Mouse (Mus musculus) liver, embryonic 14 days (tissue): ENCODE results near the gene Rab25. TPM values are rescaled to one million over a fixed set of nuclear protein-coding genes. Genes with fewer than 3 reads are reported as not detected.

Experiments
- polyA plus RNA-seq: library from polyadenylated mRNA; depleted of rRNA; stranded (reverse); fragments of >200 nt; gene quantifications from 2 replicates; pipeline ENCODE4 v1.2.3, GENCODE M21; 2012; rRNA removed

The Rab25 gene
- polyA plus RNA-seq: 0.12 and 0.32 TPM in 2 replicates

DNA sequence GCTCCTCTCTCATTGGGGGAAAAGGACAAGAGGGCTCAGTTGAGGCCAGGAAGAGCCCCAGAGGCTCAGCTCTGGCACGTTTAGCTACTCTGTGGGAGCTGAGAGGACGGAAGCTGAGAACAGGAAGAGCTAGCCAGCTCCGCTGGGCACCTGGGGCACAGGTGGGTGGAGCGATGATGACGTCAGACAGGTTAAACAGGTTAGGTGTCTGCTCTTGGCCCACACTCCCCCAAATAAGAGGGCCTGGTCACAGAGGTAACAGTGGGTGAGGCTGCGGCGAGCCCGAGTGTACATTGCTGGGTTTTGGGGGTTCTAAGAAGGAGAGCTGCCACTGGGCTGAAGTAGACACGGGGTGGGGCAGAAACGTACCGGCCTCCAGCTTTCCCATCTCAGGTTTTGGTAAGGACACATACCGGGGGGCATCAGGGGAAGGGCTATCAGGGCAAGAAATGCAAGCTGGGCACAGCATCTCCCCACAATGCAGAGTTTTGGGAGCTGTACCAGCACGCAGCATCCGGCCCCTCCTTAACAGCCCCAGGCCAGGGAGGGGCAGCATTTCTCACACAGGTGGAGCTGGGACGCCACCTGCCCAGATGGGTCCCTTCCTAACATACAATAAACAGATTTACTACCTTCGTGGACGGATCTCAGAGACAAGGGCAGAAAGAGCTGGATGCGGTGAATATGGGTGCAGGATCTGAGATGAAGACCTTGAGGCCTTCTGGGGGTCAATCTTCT is at the start of gene Rab25:
TSS of gene Rab25 (minus strand) at position 121 of the 738 bp plus-strand sequence.

DNA sequence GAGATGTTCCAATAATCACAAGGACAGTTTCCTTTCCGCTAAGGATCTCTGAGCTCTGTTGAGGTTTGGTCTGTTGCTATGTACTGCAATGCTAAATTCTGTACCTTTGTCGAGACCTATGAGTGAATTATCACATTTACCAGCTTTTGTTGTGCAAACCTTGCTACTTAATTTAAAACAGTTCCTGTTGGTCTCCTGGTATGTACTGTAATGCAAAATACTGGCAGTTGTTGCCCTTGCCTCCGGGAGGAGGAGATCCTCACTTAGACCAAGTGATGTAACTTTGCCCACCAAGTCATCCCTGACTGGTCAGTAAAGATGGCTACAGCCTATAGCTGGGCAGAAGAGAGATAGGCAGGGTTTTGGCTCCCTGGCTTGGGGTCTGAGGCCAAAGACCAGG is 27.4 kb upstream of the Rab25 start, which contains the start of gene Ssr2:
TSS of gene Ssr2 (plus strand) at position 337 of the 400 bp plus-strand sequence.

DNA sequence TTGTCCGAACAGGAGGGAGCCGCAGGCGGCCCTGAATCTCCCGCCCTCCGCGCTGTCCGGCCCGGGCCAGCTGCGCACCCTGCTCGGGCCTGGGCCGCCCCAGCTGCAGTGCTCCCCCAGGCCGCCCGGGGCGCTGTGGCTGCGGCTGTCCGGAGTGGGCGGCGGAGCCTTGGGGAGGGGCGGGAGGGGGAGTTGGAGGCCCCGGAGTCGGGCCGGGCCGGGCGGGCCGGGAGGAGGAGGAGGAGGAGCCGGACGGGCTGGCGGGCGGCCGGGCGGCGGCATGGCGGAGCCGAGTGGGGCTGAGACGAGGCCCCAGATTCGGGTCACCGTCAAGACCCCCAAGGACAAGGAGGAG is 5.4 kb upstream of the Rab25 start, which contains the start of gene Ubqln4:
TSS of gene Ubqln4 (plus strand) at position 234 of the 355 bp plus-strand sequence.

DNA sequence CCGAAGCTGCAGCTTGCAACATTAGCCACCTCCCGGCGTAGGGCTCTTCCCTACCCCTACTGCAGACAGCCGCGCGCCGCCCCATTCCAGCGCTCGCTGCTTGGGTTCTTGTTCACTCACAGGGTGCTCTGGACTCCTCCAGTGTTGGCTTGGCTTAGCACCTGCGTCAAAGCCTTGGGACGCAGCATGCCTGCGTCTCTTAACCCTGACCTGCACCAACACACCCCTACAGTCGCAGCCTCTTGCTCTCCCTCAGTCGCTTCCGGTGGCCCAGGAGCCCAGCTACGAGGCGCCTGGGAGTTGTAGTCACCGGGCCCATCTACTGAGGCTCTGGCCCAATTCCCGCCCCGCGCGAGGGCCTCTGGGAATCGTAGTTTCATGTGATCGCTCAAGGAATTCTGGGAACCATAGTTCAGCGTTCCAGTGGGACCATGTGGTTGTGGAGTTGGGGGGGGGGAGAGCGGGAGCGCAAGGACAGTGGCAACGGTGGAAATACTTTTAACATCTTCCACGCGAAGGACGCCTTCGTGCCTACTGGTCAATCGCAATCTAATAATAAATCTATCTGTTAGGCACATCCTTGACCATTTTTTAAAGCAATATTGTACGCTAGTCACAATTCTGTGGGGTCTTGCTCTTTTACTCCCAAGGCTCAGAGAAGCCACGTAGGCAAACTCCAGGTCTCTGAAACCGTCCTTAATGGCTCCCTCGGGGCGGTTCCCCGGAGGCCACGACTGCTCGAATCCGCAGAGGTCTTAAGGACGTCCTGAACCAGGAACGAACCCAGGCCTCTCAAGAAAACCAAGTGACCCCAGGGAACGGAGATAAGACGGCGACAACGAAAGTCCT is 4.8 kb upstream of the Rab25 start, which contains the start of gene Lamtor2:
TSS of gene Lamtor2 (minus strand) at position 399 of the 849 bp plus-strand sequence.

DNA sequence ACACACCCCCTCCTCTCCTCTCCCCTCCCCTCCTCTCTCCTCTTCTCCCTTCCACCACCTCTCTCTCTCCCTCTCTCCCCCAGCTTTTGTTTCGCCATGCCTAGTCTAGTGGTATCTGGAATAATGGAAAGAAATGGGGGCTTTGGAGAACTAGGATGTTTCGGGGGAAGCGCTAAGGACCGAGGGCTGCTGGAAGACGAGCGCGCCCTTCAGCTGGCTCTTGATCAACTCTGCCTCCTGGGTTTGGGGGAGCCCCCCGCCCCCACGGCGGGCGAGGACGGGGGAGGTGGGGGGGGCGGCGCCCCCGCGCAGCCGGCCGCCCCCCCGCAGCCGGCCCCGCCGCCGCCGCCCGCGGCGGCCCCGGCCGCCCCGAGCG is 15.8 kb downstream of the Rab25 start, which contains the start of gene Mex3a:
TSS of gene Mex3a (plus strand) at position 97 of the 376 bp plus-strand sequence.

DNA sequence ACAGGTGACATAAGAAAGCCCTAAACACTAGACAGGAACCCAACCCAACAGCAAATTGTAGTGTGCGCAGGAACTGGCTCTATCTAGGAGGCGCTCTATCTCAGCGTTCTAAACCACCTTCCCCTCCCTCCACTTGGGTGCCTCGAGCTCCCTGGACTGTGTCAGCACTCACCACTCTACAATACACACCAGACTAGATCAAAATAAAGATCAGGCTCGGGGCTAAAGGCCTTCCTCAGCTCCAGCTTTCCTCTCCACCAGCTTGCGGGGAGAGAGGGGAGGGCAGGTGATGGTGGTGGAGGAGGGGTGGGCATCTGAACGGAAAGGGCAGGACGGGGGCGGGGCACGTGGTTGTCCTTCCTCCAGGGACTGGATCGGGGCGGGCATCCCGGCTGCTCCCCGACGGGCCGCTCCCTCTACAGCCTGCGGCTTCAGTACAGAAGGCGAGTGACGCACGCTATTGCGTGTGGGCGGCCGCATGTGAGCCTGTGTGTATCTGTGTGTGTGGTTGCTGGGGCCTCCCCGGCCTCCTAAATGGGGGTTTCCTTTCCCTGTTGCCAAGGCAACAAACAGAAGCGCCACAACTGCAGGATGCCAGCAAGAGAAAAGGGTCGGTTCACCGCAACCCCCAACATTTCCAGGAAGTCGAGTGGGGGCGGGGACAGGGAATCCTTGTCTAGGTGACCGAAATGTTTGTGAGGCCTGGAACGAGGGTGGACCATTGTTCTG is 38.2 kb downstream of the Rab25 start, which contains the start of gene Lmna:
TSS of gene Lmna (minus strand) at position 265 of the 729 bp plus-strand sequence.

Other genes with a start within 250 kb of the Rab25 start
- 25.8 and 30.1 TPM in 2 replicates for gene Glmp, start 223.3 kb downstream of the Rab25 start, polyA plus RNA-seq
- 0.53 and 0.83 TPM in 2 replicates for gene Tmem79, start 212.2 kb downstream of the Rab25 start, polyA plus RNA-seq
- gene Smg5, start 212.0 kb downstream of the Rab25 start, polyA plus RNA-seq: 31.8 and 36.4 TPM in 2 replicates
- 6.3 and 7.4 TPM in 2 replicates for gene Paqr6, start 183.7 kb downstream of the Rab25 start, polyA plus RNA-seq
- 0.31 and 0.45 TPM in 2 replicates for gene Bglap3, start 175.6 kb downstream of the Rab25 start, polyA plus RNA-seq
- gene Bglap2, start 169.6 kb downstream of the Rab25 start, polyA plus RNA-seq: not detected in 2 replicates
- not detected in 2 replicates for gene Bglap, start 163.8 kb downstream of the Rab25 start, polyA plus RNA-seq
- gene Pmf1, start 138.0 kb downstream of the Rab25 start, polyA plus RNA-seq: 57.8 and 64.4 TPM in 2 replicates
- gene Slc25a44, start 123.2 kb downstream of the Rab25 start, polyA plus RNA-seq: 7.5 and 8.9 TPM in 2 replicates
- 11.0 and 13.4 TPM in 2 replicates for gene Sema4a, start 87.1 kb downstream of the Rab25 start, polyA plus RNA-seq
- 62.2 and 64.1 TPM in 2 replicates for gene Lmna, start 38.3 kb downstream of the Rab25 start, polyA plus RNA-seq
- gene Mex3a, start 15.9 kb downstream of the Rab25 start, polyA plus RNA-seq: 1.2 and 1.3 TPM in 2 replicates
- gene Lamtor2, start 4.8 kb upstream of the Rab25 start, polyA plus RNA-seq: 70.8 and 71.2 TPM in 2 replicates
- 21.4 and 23.9 TPM in 2 replicates for gene Ubqln4, start 5.5 kb upstream of the Rab25 start, polyA plus RNA-seq
- 151 and 178 TPM in 2 replicates for gene Ssr2, start 27.6 kb upstream of the Rab25 start, polyA plus RNA-seq
- 8.0 and 11.1 TPM in 2 replicates for gene Arhgef2, start 57.7 kb upstream of the Rab25 start, polyA plus RNA-seq
- gene Rxfp4, start 104.8 kb upstream of the Rab25 start, polyA plus RNA-seq: not detected in 2 replicates
- gene Khdc4, start 137.5 kb upstream of the Rab25 start, polyA plus RNA-seq: 28.2 and 33.3 TPM in 2 replicates
- 20.2 and 22.1 TPM in 2 replicates for gene Rit1, start 168.5 kb upstream of the Rab25 start, polyA plus RNA-seq
- 0.40 and 0.62 TPM in 2 replicates for gene Syt11, start 226.9 kb upstream of the Rab25 start, polyA plus RNA-seq